Mouse (Mus musculus): Measurements from ENCODE around the gene L3hypdh. TPM values are rescaled to one million over a fixed set of nuclear protein-coding genes. Genes with fewer than 3 reads are reported as not detected.

The L3hypdh gene
- total and polyA plus RNA-seq, 2 experiments from 2014 or later = 15.7 to 18.0 TPM

DNA sequence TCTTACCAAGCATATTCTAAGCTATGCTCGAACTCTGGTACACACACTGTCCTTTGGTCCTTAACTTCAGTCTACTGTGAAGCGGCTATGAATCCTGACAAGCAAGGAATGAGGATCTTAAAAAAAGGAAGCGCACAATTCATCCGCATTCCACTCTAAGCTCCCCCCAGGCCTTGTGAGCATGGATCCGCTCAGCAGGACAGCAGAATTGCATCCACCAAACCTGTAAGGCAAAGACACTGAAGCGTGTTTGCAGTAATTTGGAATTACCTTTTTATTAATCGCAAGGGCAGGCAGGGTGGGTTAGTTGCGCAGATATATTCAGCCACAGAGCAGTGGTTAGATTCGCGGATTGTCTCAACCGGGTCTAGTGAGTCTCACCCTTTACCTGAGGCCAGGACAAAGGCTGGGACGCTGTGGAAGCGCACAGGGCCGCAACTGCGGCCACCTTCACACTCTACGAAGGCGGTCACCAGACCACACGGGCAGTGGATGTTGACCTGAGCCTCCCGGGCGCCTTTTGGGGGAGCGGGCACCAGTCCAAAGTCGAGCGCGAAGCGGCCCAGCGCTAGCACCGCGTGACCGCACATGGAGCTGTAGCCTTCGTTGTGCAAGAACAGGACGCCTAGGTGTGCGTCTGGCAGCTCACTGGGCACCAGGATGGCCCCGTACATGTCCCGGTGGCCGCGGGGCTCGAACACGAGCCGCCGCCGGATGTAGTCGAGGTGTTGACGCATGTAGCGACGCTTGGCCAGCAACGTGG lies 797 bp downstream of the L3hypdh start:
- no peaks in the 10 kb centered on the region for H3K27me3 ChIP-seq (ENCODE audit: control insufficient read depth, insufficient read depth, low read length)
- H3K27ac ChIP-seq (ENCODE audit: low read depth) = peak overlapping the region; percentile 97
- WGBS = 7% methylated on average over 46 of the region's 46 CpGs
- TF ChIP-seq CTCF (IDR thresholded peaks at IDR 0.05; ENCODE audit: low read depth) = no peak
- peak; percentile 33; the same call in 1 of the 2 replicates for TF ChIP-seq EP300 (IDR thresholded peaks at IDR 0.05; ENCODE audit: low read depth)
- H3K36me3 ChIP-seq (replicated peaks; ENCODE audit: control insufficient read depth, insufficient read depth, low read length) = no peaks in the 10 kb centered on the region
- peak overlapping the region; percentile 71 for H3K4me3 ChIP-seq (ENCODE audit: low read depth, low read length)
- peak overlapping the region; percentile 75 for H3K4me2 ChIP-seq (ENCODE audit: low read depth, low read length)
- H3K9ac ChIP-seq (replicated peaks; ENCODE audit: low read depth, low read length) = peak overlapping the region; percentile 60
- ATAC-seq (ENCODE audit: insufficient read depth, low read depth) (peak; percentile 0; the same call in 1 of the 2 replicates), DNase-seq (ENCODE audit: low spot score) (peak; percentile 23)
- H3K9me3 ChIP-seq (replicated peaks; ENCODE audit: control insufficient read depth, low read length) = no peaks in the 10 kb centered on the region
- peaks cover 15% of the 10 kb centered on the region; the same call in 1 of the 2 replicates for H3K4me1 ChIP-seq (ENCODE audit: control insufficient read depth, insufficient read depth)

DNA sequence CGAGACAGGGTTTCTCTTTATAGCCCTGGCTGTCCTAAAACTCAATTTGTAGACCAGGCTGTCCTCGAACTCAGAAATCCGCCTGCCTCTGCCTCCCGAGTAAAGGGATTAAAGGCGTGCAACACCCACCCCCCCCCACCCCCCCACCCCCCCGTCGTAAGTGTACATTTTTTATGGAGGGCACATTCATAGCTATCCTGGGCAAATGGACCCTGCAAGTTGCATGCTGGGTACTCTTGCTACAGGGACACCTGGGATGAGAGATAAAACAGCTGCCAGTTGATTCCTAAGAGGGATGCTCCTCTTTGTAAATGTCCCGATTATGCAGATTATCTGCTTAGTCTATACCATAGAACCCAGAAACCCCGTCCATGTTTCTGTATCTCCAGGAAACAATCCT lies 2.0 kb downstream of the L3hypdh start:
- H3K4me1 ChIP-seq (ENCODE audit: control insufficient read depth, insufficient read depth) = peaks cover 14% of the 10 kb centered on the region; the same call in 1 of the 2 replicates
- ATAC-seq (ENCODE audit: insufficient read depth, low read depth) (no peak), DNase-seq (ENCODE audit: low spot score) (no peak)
- no peaks in the 10 kb centered on the region for H3K27me3 ChIP-seq (ENCODE audit: control insufficient read depth, insufficient read depth, low read length)
- H3K27ac ChIP-seq (ENCODE audit: low read depth) = no peak overlapping the region
- 86% methylated on average over 9 of the region's 9 CpGs for WGBS
- H3K4me3 ChIP-seq (ENCODE audit: low read depth, low read length) = no peak overlapping the region
- H3K4me2 ChIP-seq (ENCODE audit: low read depth, low read length) = no peak overlapping the region
- H3K9me3 ChIP-seq (replicated peaks; ENCODE audit: control insufficient read depth, low read length) = no peaks in the 10 kb centered on the region
- H3K9ac ChIP-seq (replicated peaks; ENCODE audit: low read depth, low read length) = no peak overlapping the region
- TF ChIP-seq CTCF (IDR thresholded peaks at IDR 0.05; ENCODE audit: low read depth) = no peak
- TF ChIP-seq EP300 (IDR thresholded peaks at IDR 0.05; ENCODE audit: low read depth) = no peak
- H3K36me3 ChIP-seq (replicated peaks; ENCODE audit: control insufficient read depth, insufficient read depth, low read length) = no peaks in the 10 kb centered on the region

- peaks cover 5% of the 10 kb centered on the region; the same call in 1 of the 2 replicates for H3K4me1 ChIP-seq (ENCODE audit: control insufficient read depth, insufficient read depth)
- H3K27me3 ChIP-seq (ENCODE audit: control insufficient read depth, insufficient read depth, low read length) = no peaks in the 10 kb centered on the region
- H3K27ac ChIP-seq (ENCODE audit: low read depth) = no peak overlapping the region; the same call in 1 of the 2 replicates
- no peaks in the 10 kb centered on the region for H3K36me3 ChIP-seq (replicated peaks; ENCODE audit: control insufficient read depth, insufficient read depth, low read length)
- H3K4me3 ChIP-seq (ENCODE audit: low read depth, low read length) = 0 out of 2 replicates have a peak overlapping the region, but pooled peaks have one; percentile 8
- WGBS = 21% methylated on average over 18 of the region's 18 CpGs
- no peak for ATAC-seq (ENCODE audit: insufficient read depth, low read depth)
- H3K4me2 ChIP-seq (ENCODE audit: low read depth, low read length) = peak overlapping the region; percentile 51
- peak; percentile 21 for DNase-seq (ENCODE audit: low spot score)
- H3K9ac ChIP-seq (replicated peaks; ENCODE audit: low read depth, low read length) = peak overlapping the region; percentile 45
- TF ChIP-seq CTCF (IDR thresholded peaks at IDR 0.05; ENCODE audit: low read depth) = no peak
- TF ChIP-seq EP300 (IDR thresholded peaks at IDR 0.05; ENCODE audit: low read depth) = no peak
- no peaks in the 10 kb centered on the region for H3K9me3 ChIP-seq (replicated peaks; ENCODE audit: control insufficient read depth, low read length)
These were observed 2.9 kb downstream of the L3hypdh start for GRCm38 (mm10) chr12:72082370-72082769.

GRCm38 (mm10) chr12:72081961-72082360 lies 3.3 kb downstream of the L3hypdh start:
- no peak for DNase-seq (ENCODE audit: low spot score)
- no peak overlapping the region for H3K4me3 ChIP-seq (ENCODE audit: low read depth, low read length)
- H3K4me2 ChIP-seq (ENCODE audit: low read depth, low read length) = peak overlapping the region; percentile 51

DNA sequence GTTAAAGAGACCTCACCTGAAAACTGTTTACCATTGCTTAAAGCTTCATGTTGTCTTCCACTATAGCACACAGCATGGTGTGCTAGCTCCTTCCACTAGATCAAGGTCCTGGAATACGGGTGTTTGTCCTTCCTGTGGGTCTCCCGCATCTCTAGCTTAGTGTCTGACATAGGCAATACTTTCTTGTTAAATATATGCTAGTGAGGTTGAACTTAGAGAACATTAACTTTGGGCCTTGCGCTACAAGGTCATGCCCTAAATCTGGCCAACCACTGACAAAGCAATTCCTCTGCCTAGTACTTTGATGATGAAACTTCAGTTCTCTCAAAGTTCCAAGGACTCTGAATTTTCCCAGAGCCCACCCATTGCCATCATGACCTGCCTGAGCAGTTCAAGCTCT lies 7.0 kb downstream of the L3hypdh start:
- no peak overlapping the region for H3K27ac ChIP-seq (ENCODE audit: low read depth)
- peaks cover 5% of the 10 kb centered on the region for H3K36me3 ChIP-seq (replicated peaks; ENCODE audit: control insufficient read depth, insufficient read depth, low read length)
- H3K27me3 ChIP-seq (ENCODE audit: control insufficient read depth, insufficient read depth, low read length) = no peaks in the 10 kb centered on the region
- peaks cover 4% of the 10 kb centered on the region; the same call in 1 of the 2 replicates for H3K4me1 ChIP-seq (ENCODE audit: control insufficient read depth, insufficient read depth)
- no peak overlapping the region for H3K4me2 ChIP-seq (ENCODE audit: low read depth, low read length)
- H3K9ac ChIP-seq (replicated peaks; ENCODE audit: low read depth, low read length) = no peak overlapping the region
- 93% methylated on average over 3 of the region's 3 CpGs for WGBS
- ATAC-seq (ENCODE audit: insufficient read depth, low read depth) (no peak), DNase-seq (ENCODE audit: low spot score) (no peak)
- no peak for TF ChIP-seq CTCF (IDR thresholded peaks at IDR 0.05; ENCODE audit: low read depth)
- TF ChIP-seq EP300 (IDR thresholded peaks at IDR 0.05; ENCODE audit: low read depth) = no peak
- H3K4me3 ChIP-seq (ENCODE audit: low read depth, low read length) = no peak overlapping the region
- no peaks in the 10 kb centered on the region for H3K9me3 ChIP-seq (replicated peaks; ENCODE audit: control insufficient read depth, low read length)

More at GRCm38 (mm10) chr12:72081961-72082360, 3.3 kb downstream of the L3hypdh start:
- no peaks in the 10 kb centered on the region for H3K27me3 ChIP-seq (ENCODE audit: control insufficient read depth, insufficient read depth, low read length)
- no peak for TF ChIP-seq CTCF (IDR thresholded peaks at IDR 0.05; ENCODE audit: low read depth)
- TF ChIP-seq EP300 (IDR thresholded peaks at IDR 0.05; ENCODE audit: low read depth) = no peak
- no peaks in the 10 kb centered on the region for H3K9me3 ChIP-seq (replicated peaks; ENCODE audit: control insufficient read depth, low read length)
- no peak overlapping the region for H3K9ac ChIP-seq (replicated peaks; ENCODE audit: low read depth, low read length)
- H3K4me1 ChIP-seq (ENCODE audit: control insufficient read depth, insufficient read depth) = peaks cover 4% of the 10 kb centered on the region; the same call in 1 of the 2 replicates
- WGBS = 95% methylated on average over 3 of the region's 3 CpGs
- H3K27ac ChIP-seq (ENCODE audit: low read depth) = no peak overlapping the region
- no peaks in the 10 kb centered on the region for H3K36me3 ChIP-seq (replicated peaks; ENCODE audit: control insufficient read depth, insufficient read depth, low read length)
- ATAC-seq (ENCODE audit: insufficient read depth, low read depth) = no peak
